Mouse (Mus musculus) cerebellum, adult 2 months (tissue): ENCODE measurements around the gene Actg1.

Source experiments
- CTCF ChIP-seq: fragments of 200-500 bp; IDR thresholded peaks from 2 replicates; pipeline ENCODE4 v1.5.1; 2011; ENCODE audit warnings: low read depth, mild to moderate bottlenecking, control low read depth, low read length, moderate library complexity, borderline replicate concordance; ENCODE audit not compliant: insufficient read depth
- POLR2A ChIP-seq: fragments of 200-500 bp; IDR thresholded peaks from 2 replicates; pipeline ENCODE4 v1.6.1; 2011; ENCODE audit warnings: low read length, control low read depth, borderline replicate concordance; ENCODE audit not compliant: insufficient read depth

- TF ChIP-seq CTCF (no peak), POLR2A (no peak)
These were observed 7.1 kb upstream of the Actg1 start for GRCm38 (mm10) chr11:120355277-120356039.
